Mouse (Mus musculus): ENCODE measurements at regions not wholly inside any gene's neighbourhood (a gene's known extent, or its start where the extent isn't known, plus 50 kb on each side); places are given as distances from the start of the nearest gene placed in this dataset.

DNA sequence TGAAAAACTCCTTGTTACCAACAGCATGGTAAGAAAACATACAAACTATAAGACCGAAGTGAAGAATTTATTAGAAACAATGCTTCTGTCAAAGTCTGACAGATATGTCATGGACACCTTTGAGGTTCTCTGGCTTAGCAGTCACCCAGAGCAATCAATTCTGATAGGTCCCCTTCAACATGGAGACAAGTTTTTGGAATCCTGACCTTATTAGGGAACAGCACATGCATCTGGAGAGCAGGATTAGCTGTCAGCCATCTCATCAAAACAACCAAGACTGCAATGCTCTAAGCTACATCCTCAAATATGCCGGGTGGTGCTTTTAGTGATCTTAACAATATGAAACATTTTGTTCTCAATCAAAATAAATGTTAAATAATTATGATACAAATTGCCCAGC is 817.2 kb upstream of the Cntn5 start:
- TF ChIP-seq CTCF (IDR thresholded peaks at IDR 0.05; ENCODE audit: control insufficient read depth, insufficient read depth, insufficient read length), result no peak
- TF ChIP-seq MYOD1 (IDR thresholded peaks at IDR 0.05; ENCODE audit: control insufficient read depth, insufficient read length, low read depth), result no peak
- no peak for TF ChIP-seq MAX (IDR thresholded peaks at IDR 0.05)
- no peak for TF ChIP-seq CEBPB (IDR thresholded peaks at IDR 0.05; ENCODE audit: low read depth)
